ENCODE assay signal across 8 mouse cellular contexts in genomic region chr9:105617274-105617673, GRCm38 (mm10). TPM values are rescaled to one million over a fixed set of nuclear protein-coding genes. Genes with fewer than 3 reads are reported as not detected.
DNase-seq lines count a peak whose midpoint lies in the region; ATAC-seq and TF ChIP-seq lines count a peak whose summit lies in the region.
"Not testable (repeated sequence)": the region's sequence is repeated elsewhere in the genome, so short reads cannot be mapped to it uniquely, and the experiment has no call there.

No protein-coding gene starts in this region.

- H3K4me3 ChIP-seq in embryonic facial prominence, embryonic 11.5 days (ENCODE audit: low read depth, low read length); kidney, postnatal 0 days (replicated peaks; ENCODE audit: low read depth, low read length): not testable (repeated sequence)

- H3K4me1 ChIP-seq in embryonic facial prominence, embryonic 11.5 days (ENCODE audit: control insufficient read depth, insufficient read depth, low read length); kidney, postnatal 0 days (replicated peaks; ENCODE audit: insufficient read depth, low read length): not testable (repeated sequence)

- DNase-seq in MEL-GATA-1-ER (ENCODE audit: extremely low read depth, low read depth), result peak; percentile 23
- DNase-seq in c-Kit-positive CD71-positive TER-119-negative erythroid progenitor cells, embryonic 14.5 days (ENCODE audit: low read depth), result peak; percentile 19
- peak; percentile 71 for DNase-seq in embryonic facial prominence, embryonic 11.5 days (ENCODE audit: low spot score)
- peak; percentile 27 to 77 for DNase-seq in heart, adult 18-20 months
- peak; percentile 85 for DNase-seq in kidney, postnatal 0 days (ENCODE audit: low spot score)
- peak; percentile 54 for DNase-seq in left cerebral cortex, postnatal 36 days (ENCODE audit: low spot score in 2 of 2)
- peak; percentile 69 for DNase-seq in mesoderm, embryonic 11.5 days (ENCODE audit: low read depth, low spot score)
- DNase-seq in splenic B cell, adult 2 months (ENCODE audit: low read depth, low spot score), result peak; percentile 22

- peak; percentile 86 for TF ChIP-seq CTCF in kidney, postnatal 0 days (IDR thresholded peaks at IDR 0.05; ENCODE audit: low read depth)

- intact Hi-C loops in left cerebral cortex, postnatal 36 days (cut with DNase I), result loop anchor here (5.0 kb wide), 1 partner anchor 120 kb away; no protein-coding TSS in a partner anchor

- H3K27ac ChIP-seq in embryonic facial prominence, embryonic 11.5 days (replicated peaks; ENCODE audit: low read depth, low read length); kidney, postnatal 0 days: not testable (repeated sequence)

- not testable (repeated sequence) for H3K27me3 ChIP-seq in embryonic facial prominence, embryonic 11.5 days (ENCODE audit: control insufficient read depth, insufficient read depth, low read length); kidney, postnatal 0 days (ENCODE audit: insufficient read depth, low read length); splenic B cell, adult 2 months (ENCODE audit: control insufficient read depth, insufficient read depth, low read length, poor library complexity, severe bottlenecking)

- ATAC-seq in embryonic facial prominence, embryonic 11.5 days (replicated peaks; ENCODE audit: insufficient number of reproducible peaks, low FRiP score, low TSS enrichment, low read depth); kidney, postnatal 0 days (replicated peaks; ENCODE audit: low FRiP score, low read depth): not testable (repeated sequence)

- not testable (repeated sequence) for H3K36me3 ChIP-seq in embryonic facial prominence, embryonic 11.5 days (replicated peaks; ENCODE audit: control insufficient read depth, insufficient read depth, low read depth, low read length); kidney, postnatal 0 days (ENCODE audit: insufficient read depth, low read length); splenic B cell, adult 2 months (ENCODE audit: control insufficient read depth, insufficient read depth, low read length, poor library complexity, severe bottlenecking)

- H3K4me2 ChIP-seq in embryonic facial prominence, embryonic 11.5 days (ENCODE audit: low read depth, low read length); kidney, postnatal 0 days (ENCODE audit: low read length): not testable (repeated sequence)

- not testable (repeated sequence) for H3K9me3 ChIP-seq in embryonic facial prominence, embryonic 11.5 days (replicated peaks; ENCODE audit: control insufficient read depth, low read length); kidney, postnatal 0 days (replicated peaks; ENCODE audit: low read length)

- not testable (repeated sequence) for H3K9ac ChIP-seq in embryonic facial prominence, embryonic 11.5 days (replicated peaks; ENCODE audit: low read length); kidney, postnatal 0 days (ENCODE audit: low read depth, low read length)

RNA-seq across cellular contexts. Expression of gene Pik3r4, which starts 25.5 kb away (rescaled TPM):
- polyA plus RNA-seq in embryonic facial prominence, embryonic 11.5 days (2014; fragmentation: Nextera tagmentation; extraction: Ambion mirVana), result 26.8 and 28.4 TPM in 2 replicates
- total RNA-seq in heart, adult 18-20 months (2021), result 10 to 100 TPM; 18.0 to 21.4 TPM
- 16.0 and 18.0 TPM in 2 replicates for polyA plus RNA-seq in kidney, postnatal 0 days (2015; fragmentation: Nextera tagmentation; extraction: Ambion mirVana)
- total RNA-seq in left cerebral cortex, postnatal 36 days (2021), result 10 to 100 TPM; 44.7 to 44.8 TPM

Comparison
In these comparisons a context has a peak if more than half of its experiments do, and no peak if none do; other contexts are left out.
1. DNase-seq: peak in every context shown above with its lines; median percentile 85 in kidney, postnatal 0 days; 71 in embryonic facial prominence, embryonic 11.5 days; 69 in mesoderm, embryonic 11.5 days; 54 in left cerebral cortex, postnatal 36 days; 52 in heart, adult 18-20 months; 23 in MEL-GATA-1-ER; 22 in splenic B cell, adult 2 months; 19 in c-Kit-positive CD71-positive TER-119-negative erythroid progenitor cells, embryonic 14.5 days.